Mouse (Mus musculus): ENCODE measurements around the gene Tedc1. TPM values are rescaled to one million over a fixed set of nuclear protein-coding genes. Genes with fewer than 3 reads are reported as not detected.
"Not testable (repeated sequence)": the region's sequence is repeated elsewhere in the genome, so short reads cannot be mapped to it uniquely, and the experiment has no call there.

Tedc1 gene
- polyA plus RNA-seq, 1 experiment from 2014 or later = 22.6 TPM

- Histone ChIP-seq H3K27me3 (no peaks in the 10 kb centered on the region), H3K4me1 (no peaks in the 10 kb centered on the region), H3K27ac (replicated peaks) (no peak overlapping the region), H3K9me3 (no peaks in the 10 kb centered on the region), H3K4me3 (no peak overlapping the region), H3K4me2 (replicated peaks) (no peak overlapping the region), H3K9ac (replicated peaks) (no peak overlapping the region), H3K36me3 (peaks cover 33% of the 10 kb centered on the region)
- no peak for ATAC-seq (replicated peaks)
- WGBS = 79% methylated on average over 2 of the region's 2 CpGs
Measured at GRCm38 (mm10) chr12:113193423-113193822, 37.2 kb downstream of the Tedc1 start.

- H3K4me3 ChIP-seq; H3K27ac ChIP-seq (replicated peaks); H3K27me3 ChIP-seq; H3K9me3 ChIP-seq; H3K4me1 ChIP-seq; ATAC-seq (replicated peaks); H3K9ac ChIP-seq (replicated peaks); H3K36me3 ChIP-seq; H3K4me2 ChIP-seq (replicated peaks): not testable (repeated sequence)
- 97% methylated on average over 3 of the region's 6 CpGs for WGBS
Measured at GRCm38 (mm10) chr12:113199132-113199531, 42.9 kb downstream of the Tedc1 start.

- no peak overlapping the region for H3K9ac ChIP-seq (replicated peaks)
- no peaks in the 10 kb centered on the region for H3K4me1 ChIP-seq
- no peak for ATAC-seq (replicated peaks)
- H3K36me3 ChIP-seq = no peaks in the 10 kb centered on the region
- H3K4me3 ChIP-seq = no peak overlapping the region
- H3K9me3 ChIP-seq = no peaks in the 10 kb centered on the region
- 90% methylated on average over 4 of the region's 4 CpGs for WGBS
- H3K27ac ChIP-seq (replicated peaks) = no peak overlapping the region
- H3K27me3 ChIP-seq = no peaks in the 10 kb centered on the region
- H3K4me2 ChIP-seq (replicated peaks) = no peak overlapping the region
Measured at GRCm38 (mm10) chr12:113201301-113201700, 45.1 kb downstream of the Tedc1 start.

GRCm38 (mm10) chr12:113202008-113202407, 45.8 kb downstream of the Tedc1 start:
- H3K9me3 ChIP-seq = no peaks in the 10 kb centered on the region
- no peaks in the 10 kb centered on the region for H3K36me3 ChIP-seq
- no peak overlapping the region for H3K27ac ChIP-seq (replicated peaks)
- ATAC-seq (replicated peaks) = no peak
- H3K4me3 ChIP-seq = no peak overlapping the region
- H3K4me1 ChIP-seq = no peaks in the 10 kb centered on the region
- H3K27me3 ChIP-seq = no peaks in the 10 kb centered on the region
- H3K4me2 ChIP-seq (replicated peaks) = no peak overlapping the region
- H3K9ac ChIP-seq (replicated peaks) = no peak overlapping the region

DNA sequence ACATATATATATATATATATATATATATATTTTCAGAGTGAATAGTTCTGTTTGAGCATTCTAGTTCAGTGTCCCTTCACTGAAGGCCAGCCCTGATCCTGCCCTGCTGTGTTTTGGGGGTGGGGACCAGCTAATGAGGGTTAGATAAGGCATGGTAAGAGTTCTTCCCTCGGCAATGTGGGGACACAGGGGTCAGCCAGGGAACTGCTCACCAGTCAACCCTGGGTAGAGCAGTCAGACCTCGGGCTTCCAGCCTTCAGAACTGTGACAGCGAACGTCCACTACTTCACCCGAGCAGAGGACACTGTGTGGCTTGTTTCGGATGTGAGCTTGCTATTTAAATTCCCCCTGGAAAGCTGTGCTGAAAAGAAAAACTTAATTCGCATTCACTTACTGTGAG, 47.3 kb downstream of the Tedc1 start:
- 68% methylated on average over 7 of the region's 7 CpGs for whole genome bisulfite sequencing
- no peak for ATAC-seq (replicated peaks)
- Histone ChIP-seq H3K27ac (replicated peaks) (no peak overlapping the region), H3K4me1 (no peaks in the 10 kb centered on the region), H3K4me3 (no peak overlapping the region), H3K9ac (replicated peaks) (no peak overlapping the region), H3K4me2 (replicated peaks) (no peak overlapping the region), H3K36me3 (no peaks in the 10 kb centered on the region), H3K9me3 (no peaks in the 10 kb centered on the region), H3K27me3 (no peaks in the 10 kb centered on the region)

- no peaks in the 10 kb centered on the region for H3K4me1 ChIP-seq
- no peaks in the 10 kb centered on the region for H3K36me3 ChIP-seq
- H3K27me3 ChIP-seq = no peaks in the 10 kb centered on the region
- no peak overlapping the region for H3K27ac ChIP-seq (replicated peaks)
- H3K4me2 ChIP-seq (replicated peaks) = no peak overlapping the region
- no peak for ATAC-seq (replicated peaks)
- H3K9me3 ChIP-seq = no peaks in the 10 kb centered on the region
- H3K9ac ChIP-seq (replicated peaks) = no peak overlapping the region
- 92% methylated on average over 7 of the region's 7 CpGs for WGBS
- H3K4me3 ChIP-seq = no peak overlapping the region
Measured at GRCm38 (mm10) chr12:113205251-113205942, 49.2 kb downstream of the Tedc1 start.

- 83% methylated on average over 6 of the region's 6 CpGs for WGBS
- H3K9me3 ChIP-seq = no peaks in the 10 kb centered on the region
- H3K36me3 ChIP-seq = no peaks in the 10 kb centered on the region
- H3K4me2 ChIP-seq (replicated peaks) = no peak overlapping the region
- no peak for ATAC-seq (replicated peaks)
- no peaks in the 10 kb centered on the region for H3K4me1 ChIP-seq
- H3K9ac ChIP-seq (replicated peaks) = no peak overlapping the region
- H3K4me3 ChIP-seq = no peak overlapping the region
- H3K27me3 ChIP-seq = no peaks in the 10 kb centered on the region
- H3K27ac ChIP-seq (replicated peaks) = no peak overlapping the region
Measured at GRCm38 (mm10) chr12:113207737-113208136, 51.5 kb downstream of the Tedc1 start.

- no peaks in the 10 kb centered on the region for H3K9me3 ChIP-seq
- H3K27me3 ChIP-seq = no peaks in the 10 kb centered on the region
- 90% methylated on average over 17 of the region's 17 CpGs for WGBS
- no peak overlapping the region for H3K9ac ChIP-seq (replicated peaks)
- no peak overlapping the region for H3K4me2 ChIP-seq (replicated peaks)
- ATAC-seq (replicated peaks) = no peak
- H3K36me3 ChIP-seq = no peaks in the 10 kb centered on the region
- H3K27ac ChIP-seq (replicated peaks) = no peak overlapping the region
- no peaks in the 10 kb centered on the region for H3K4me1 ChIP-seq
- H3K4me3 ChIP-seq = no peak overlapping the region
Measured at GRCm38 (mm10) chr12:113210586-113211378, 54.6 kb downstream of the Tedc1 start.

- H3K27ac ChIP-seq (replicated peaks) = no peak overlapping the region
- H3K27me3 ChIP-seq = no peaks in the 10 kb centered on the region
- H3K4me1 ChIP-seq = no peaks in the 10 kb centered on the region
- H3K9ac ChIP-seq (replicated peaks) = no peak overlapping the region
- no peak overlapping the region for H3K4me3 ChIP-seq
- no peaks in the 10 kb centered on the region for H3K9me3 ChIP-seq
- no peaks in the 10 kb centered on the region for H3K36me3 ChIP-seq
- WGBS = 93% methylated on average over 5 of the region's 5 CpGs
- no peak overlapping the region for H3K4me2 ChIP-seq (replicated peaks)
- no peak for ATAC-seq (replicated peaks)
Measured at GRCm38 (mm10) chr12:113211772-113212171, 55.6 kb downstream of the Tedc1 start.

DNA sequence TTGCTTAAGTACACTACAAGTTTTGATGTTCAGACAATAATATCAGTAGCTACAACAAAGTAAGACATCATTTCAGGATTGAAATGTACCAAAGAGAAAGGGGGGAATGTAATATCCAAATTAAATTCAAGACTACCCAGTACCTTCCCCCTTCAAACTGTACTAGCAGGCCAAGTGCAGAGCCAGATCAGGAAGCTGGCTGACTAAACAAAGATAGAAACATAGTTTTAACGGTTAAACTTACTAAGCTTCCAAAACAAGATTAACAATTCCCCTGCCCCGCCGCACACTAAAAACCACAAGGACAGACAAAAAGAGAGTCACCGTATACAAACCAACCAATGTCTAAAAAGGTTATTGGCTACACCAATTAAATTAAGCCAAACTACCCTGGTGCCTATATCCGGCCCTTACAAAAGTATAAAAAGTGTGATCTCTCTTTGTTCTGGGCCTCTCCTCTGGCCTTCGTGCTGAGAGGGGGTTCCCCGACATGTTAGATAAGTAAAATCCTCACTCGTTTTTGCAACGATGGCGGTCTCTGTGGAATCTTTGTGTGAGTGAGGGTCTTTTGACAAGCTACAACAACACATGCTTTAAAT, 56.2 kb downstream of the Tedc1 start:
- no peak overlapping the region for H3K27ac ChIP-seq (replicated peaks)
- whole genome bisulfite sequencing = 85% methylated on average over 10 of the region's 10 CpGs
- no peaks in the 10 kb centered on the region for H3K36me3 ChIP-seq
- no peak overlapping the region for H3K4me3 ChIP-seq
- no peaks in the 10 kb centered on the region for H3K27me3 ChIP-seq
- H3K4me2 ChIP-seq (replicated peaks) = no peak overlapping the region
- no peaks in the 10 kb centered on the region for H3K4me1 ChIP-seq
- no peak overlapping the region for H3K9ac ChIP-seq (replicated peaks)
- no peaks in the 10 kb centered on the region for H3K9me3 ChIP-seq
- no peak for ATAC-seq (replicated peaks)

DNA sequence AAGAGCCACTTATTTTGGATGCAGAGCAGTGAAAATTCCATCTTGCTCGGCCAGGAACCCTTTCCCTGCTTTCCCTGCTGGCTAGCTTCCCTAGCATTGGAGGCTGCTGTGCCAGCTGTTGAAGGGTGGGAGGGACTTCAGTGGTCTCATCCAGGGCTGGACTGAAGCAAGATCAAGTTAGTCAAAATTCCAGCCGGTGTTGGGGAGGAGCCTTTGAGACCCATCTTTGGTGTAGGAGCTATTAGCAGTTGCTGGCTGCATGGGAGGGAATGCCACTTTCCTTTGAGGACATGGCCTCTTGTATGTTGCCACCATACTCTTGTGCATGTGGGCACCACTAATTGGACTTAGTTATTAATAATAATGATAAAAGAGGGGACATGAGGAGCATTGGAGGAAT, 57.0 kb downstream of the Tedc1 start:
- Histone ChIP-seq H3K4me1 (no peaks in the 10 kb centered on the region), H3K4me3 (no peak overlapping the region), H3K9me3 (no peaks in the 10 kb centered on the region), H3K36me3 (no peaks in the 10 kb centered on the region), H3K4me2 (replicated peaks) (no peak overlapping the region), H3K9ac (replicated peaks) (no peak overlapping the region), H3K27me3 (no peaks in the 10 kb centered on the region), H3K27ac (replicated peaks) (no peak overlapping the region)
- 86% methylated on average over 2 of the region's 2 CpGs for WGBS
- ATAC-seq (replicated peaks) = no peak

GRCm38 (mm10) chr12:113214072-113214808, 58.0 kb downstream of the Tedc1 start:
- no peak overlapping the region for H3K9ac ChIP-seq (replicated peaks)
- no peak overlapping the region for H3K4me3 ChIP-seq
- H3K36me3 ChIP-seq = no peaks in the 10 kb centered on the region
- WGBS = 89% methylated on average over 25 of the region's 25 CpGs
- no peak overlapping the region for H3K27ac ChIP-seq (replicated peaks)
- no peaks in the 10 kb centered on the region for H3K9me3 ChIP-seq
- H3K4me2 ChIP-seq (replicated peaks) = no peak overlapping the region
- H3K27me3 ChIP-seq = no peaks in the 10 kb centered on the region
- H3K4me1 ChIP-seq = no peaks in the 10 kb centered on the region
- ATAC-seq (replicated peaks) = no peak
